Mouse (Mus musculus): ENCODE results near the gene Atp5f1. TPM values are rescaled to one million over a fixed set of nuclear protein-coding genes. Genes with fewer than 3 reads are reported as not detected.
"Not testable (repeated sequence)": the region's sequence is repeated elsewhere in the genome, so short reads cannot be mapped to it uniquely, and the experiment has no call there.

The Atp5f1 gene
- polyA plus RNA-seq, 2 experiments from 2014 or later, result 327 to 367 TPM

- ATAC-seq, result no peak
Measured at GRCm38 (mm10) chr3:105929821-105930220, 30.1 kb downstream of the Atp5f1 start.

- no peak for ATAC-seq
Measured at GRCm38 (mm10) chr3:105928781-105929180, 31.1 kb downstream of the Atp5f1 start.

- ATAC-seq, result no peak
Measured at GRCm38 (mm10) chr3:105928195-105928569, 31.7 kb downstream of the Atp5f1 start.

GRCm38 (mm10) chr3:105927561-105928194 lies 32.2 kb downstream of the Atp5f1 start:
- ATAC-seq, result no peak

- no peak for ATAC-seq
Measured at GRCm38 (mm10) chr3:105924616-105925015, 35.3 kb downstream of the Atp5f1 start.

GRCm38 (mm10) chr3:105921959-105922358 lies 37.9 kb downstream of the Atp5f1 start:
- ATAC-seq, result no peak

- ATAC-seq, result not testable (repeated sequence)
Measured at GRCm38 (mm10) chr3:105920743-105921142, 39.2 kb downstream of the Atp5f1 start.

GRCm38 (mm10) chr3:105918355-105918745 lies 41.5 kb downstream of the Atp5f1 start:
- ATAC-seq, result no peak

- ATAC-seq, result no peak
Measured at GRCm38 (mm10) chr3:105917656-105918354, 42.1 kb downstream of the Atp5f1 start.

- ATAC-seq, result not testable (repeated sequence)
Measured at GRCm38 (mm10) chr3:105916455-105916854, 43.4 kb downstream of the Atp5f1 start.

- no peak for ATAC-seq
Measured at GRCm38 (mm10) chr3:105915281-105915680, 44.6 kb downstream of the Atp5f1 start.

GRCm38 (mm10) chr3:105913839-105914681 lies 45.8 kb downstream of the Atp5f1 start:
- no peak for ATAC-seq

- no peak for ATAC-seq
Measured at GRCm38 (mm10) chr3:105912097-105912880, 47.6 kb downstream of the Atp5f1 start.

GRCm38 (mm10) chr3:105910519-105911190 lies 49.2 kb downstream of the Atp5f1 start:
- ATAC-seq, result peak; percentile 98

- no peak for ATAC-seq
Measured at GRCm38 (mm10) chr3:105908976-105909375, 50.9 kb downstream of the Atp5f1 start.

GRCm38 (mm10) chr3:105907956-105908655 lies 51.8 kb downstream of the Atp5f1 start:
- ATAC-seq, result no peak

GRCm38 (mm10) chr3:105904721-105905120 lies 55.2 kb downstream of the Atp5f1 start:
- ATAC-seq, result no peak

- no peak for ATAC-seq
Measured at GRCm38 (mm10) chr3:105904213-105904612, 55.7 kb downstream of the Atp5f1 start.

GRCm38 (mm10) chr3:105901468-105901867 lies 58.4 kb downstream of the Atp5f1 start:
- no peak for ATAC-seq

- peak; percentile 69 for ATAC-seq
Measured at GRCm38 (mm10) chr3:105900716-105901115, 59.2 kb downstream of the Atp5f1 start.

- ATAC-seq, result no peak
Measured at GRCm38 (mm10) chr3:105900266-105900665, 59.6 kb downstream of the Atp5f1 start.
